Mouse (Mus musculus) adrenal gland, postnatal 25 days (tissue): ENCODE data around the gene Nipal1. TPM values are rescaled to one million over a fixed set of nuclear protein-coding genes. Genes with fewer than 3 reads are reported as not detected.

Source experiments
- DNase-seq: peaks from one replicate; pipeline ENCODE4 v3.0.0; 2021; ENCODE audit warnings: mixed read lengths
- long read RNA-seq: library from polyadenylated mRNA; stranded (forward); transcript quantifications from one replicate; pipeline ENCODE4 v2.0.0, GENCODE M21; 2021
- total RNA-seq: library from RNA; stranded (reverse); gene quantifications from 2 replicates; pipeline ENCODE4 v1.2.3, GENCODE M21; 2021

Gene Nipal1
- 0.21 and 4.8 TPM in 2 replicates for total RNA-seq
- long read RNA-seq, full-length matches to known transcripts, result 1 of 1 reads
- long read RNA-seq, partial matches to known transcripts, result 0 of 1 reads
- long read RNA-seq, other reads (novel, unspliced or antisense), result 0 of 1 reads

GRCm38 (mm10) chr5:72647418-72647907 is at the start of gene Nipal1:
Gene Nipal1, plus strand, starts transcription at chr5:72647795.
- peak; percentile 76 for DNase-seq

GRCm38 (mm10) chr5:72601006-72601405 is 46.6 kb upstream of the Nipal1 start:
- DNase-seq, result peak; percentile 67

GRCm38 (mm10) chr5:72603138-72603537 is 44.5 kb upstream of the Nipal1 start:
- no peak for DNase-seq

- no peak for DNase-seq
Observed at GRCm38 (mm10) chr5:72617413-72617812, 30.2 kb upstream of the Nipal1 start.

- DNase-seq, result no peak
Observed at GRCm38 (mm10) chr5:72621022-72621421, 26.6 kb upstream of the Nipal1 start.

- DNase-seq, result peak; percentile 18
Observed at GRCm38 (mm10) chr5:72630026-72630425, 17.6 kb upstream of the Nipal1 start.

GRCm38 (mm10) chr5:72634791-72635271 is 12.8 kb upstream of the Nipal1 start:
- no peak for DNase-seq

- DNase-seq, result no peak
Observed at GRCm38 (mm10) chr5:72636122-72636521, 11.5 kb upstream of the Nipal1 start.

GRCm38 (mm10) chr5:72636576-72636975 is 11.0 kb upstream of the Nipal1 start:
- DNase-seq, result no peak

- no peak for DNase-seq
Observed at GRCm38 (mm10) chr5:72640072-72640471, 7.5 kb upstream of the Nipal1 start.

- DNase-seq, result no peak
Observed at GRCm38 (mm10) chr5:72643655-72644054, 3.9 kb upstream of the Nipal1 start.

GRCm38 (mm10) chr5:72644175-72644574 is 3.4 kb upstream of the Nipal1 start, which contains the start of gene Cnga1:
Gene Cnga1, minus strand, starts transcription at chr5:72644275.
- DNase-seq, result no peak

- DNase-seq, result no peak
Observed at GRCm38 (mm10) chr5:72646131-72646530, 1.5 kb upstream of the Nipal1 start.

GRCm38 (mm10) chr5:72646996-72647395 is 599 bp upstream of the Nipal1 start:
- no peak for DNase-seq

- no peak for DNase-seq
Observed at GRCm38 (mm10) chr5:72647958-72648595, 482 bp downstream of the Nipal1 start.

GRCm38 (mm10) chr5:72648987-72649735 is 1.6 kb downstream of the Nipal1 start:
- no peak for DNase-seq

GRCm38 (mm10) chr5:72653068-72653674 is 5.6 kb downstream of the Nipal1 start:
- no peak for DNase-seq

- DNase-seq, result no peak
Observed at GRCm38 (mm10) chr5:72656270-72656791, 8.7 kb downstream of the Nipal1 start.

- DNase-seq, result no peak
Observed at GRCm38 (mm10) chr5:72658375-72658774, 10.8 kb downstream of the Nipal1 start.

- no peak for DNase-seq
Observed at GRCm38 (mm10) chr5:72661051-72661781, 13.6 kb downstream of the Nipal1 start.

- DNase-seq, result no peak
Observed at GRCm38 (mm10) chr5:72664126-72664525, 16.5 kb downstream of the Nipal1 start.

GRCm38 (mm10) chr5:72664854-72665253 is 17.3 kb downstream of the Nipal1 start:
- no peak for DNase-seq
